Comparison of ENCODE assay signal across 11 mouse cellular contexts in the genomic region with DNA sequence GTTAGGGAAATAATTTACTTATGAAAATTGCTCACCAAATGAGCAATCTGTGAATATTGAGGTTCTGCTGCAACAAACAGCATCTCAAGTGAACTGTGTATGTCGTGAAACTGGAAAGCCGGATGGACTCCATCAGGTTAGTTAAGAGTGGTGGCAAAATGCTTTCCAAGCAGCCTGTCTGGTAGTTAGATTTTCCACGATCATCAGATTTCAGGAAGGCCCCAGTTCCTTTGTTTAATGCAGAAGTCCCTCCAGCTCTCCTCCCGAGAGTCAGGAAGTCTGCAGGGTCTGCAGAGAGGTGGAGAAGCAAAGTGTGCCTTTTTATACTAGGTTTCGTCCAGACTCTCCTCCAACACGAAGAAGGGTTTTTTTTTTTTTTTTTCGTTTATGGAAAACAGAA. TPM values are rescaled to one million over a fixed set of nuclear protein-coding genes. Genes with fewer than 3 reads are reported as not detected.
A peak's percentile ranks its signal among the peaks of the same experiment; 100 is the strongest.
DNase-seq lines count a peak whose midpoint lies in the region; ATAC-seq and TF ChIP-seq lines count a peak whose summit lies in the region.
"Had no signal": no experiment of that assay in that cellular context is flagged by ENCODE, and none has a peak within 500 bp of the region (broad histone marks: within the 10 kb centered on the region; RNA-seq: fewer than 3 reads in every experiment).

No protein-coding gene starts in this region.

- no peaks in the 10 kb centered on the region for H3K9me3 ChIP-seq in stomach, embryonic 14.5 days (ENCODE audit: control insufficient read depth, low read depth, low read length)
- H3K9me3 ChIP-seq in stomach, postnatal 0 days (ENCODE audit: control insufficient read depth, low read length): no peaks in the 10 kb centered on the region
- H3K9me3 ChIP-seq in limb, embryonic 15.5 days: no peaks in the 10 kb centered on the region

- no peak for ATAC-seq in stomach, embryonic 14.5 days (ENCODE audit: insufficient number of reproducible peaks, insufficient read depth, low FRiP score, low read depth)
- no peak for ATAC-seq in stomach, postnatal 0 days (ENCODE audit: low FRiP score, low TSS enrichment)
- ATAC-seq in limb, embryonic 15.5 days (ENCODE audit: insufficient number of reproducible peaks, low FRiP score, low TSS enrichment, low read depth): no peak
- ATAC-seq: Patski had no signal

- H3K27me3 ChIP-seq in stomach, embryonic 14.5 days (ENCODE audit: control insufficient read depth, insufficient read depth, low read length): no peaks in the 10 kb centered on the region
- no peaks in the 10 kb centered on the region for H3K27me3 ChIP-seq in stomach, postnatal 0 days (ENCODE audit: control insufficient read depth, insufficient read depth, low read length)
- no peaks in the 10 kb centered on the region for H3K27me3 ChIP-seq in limb, embryonic 15.5 days
- H3K27me3 ChIP-seq: Patski had no signal

- H3K36me3 ChIP-seq in stomach, embryonic 14.5 days (ENCODE audit: control insufficient read depth, insufficient read depth, low read length): no peaks in the 10 kb centered on the region
- no peaks in the 10 kb centered on the region for H3K36me3 ChIP-seq in stomach, postnatal 0 days (ENCODE audit: control insufficient read depth, insufficient read depth, low read length)
- no peaks in the 10 kb centered on the region for H3K36me3 ChIP-seq in limb, embryonic 15.5 days

- H3K4me2 ChIP-seq in stomach, embryonic 14.5 days (replicated peaks; ENCODE audit: low read depth, low read length): peak overlapping the region; percentile 31; the same call in 1 of the 2 replicates
- no peak overlapping the region for H3K4me2 ChIP-seq in stomach, postnatal 0 days (replicated peaks; ENCODE audit: low read depth)
- peak overlapping the region; percentile 43; the same call in 1 of the 2 replicates for H3K4me2 ChIP-seq in limb, embryonic 15.5 days

- TF ChIP-seq CTCF in stomach, postnatal 0 days (IDR thresholded peaks at IDR 0.05; ENCODE audit: low read depth): no peak

- no peak overlapping the region for H3K27ac ChIP-seq in stomach, embryonic 14.5 days (ENCODE audit: low read length)
- no peak overlapping the region for H3K27ac ChIP-seq in stomach, postnatal 0 days (replicated peaks)
- H3K27ac ChIP-seq in limb, embryonic 15.5 days: peak overlapping the region; percentile 22; the same call in 1 of the 2 replicates

- no peak overlapping the region for H3K9ac ChIP-seq in stomach, embryonic 14.5 days (replicated peaks; ENCODE audit: low read depth, low read length)
- no peak overlapping the region for H3K9ac ChIP-seq in stomach, postnatal 0 days (ENCODE audit: low read length)
- no peak overlapping the region for H3K9ac ChIP-seq in limb, embryonic 15.5 days

- H3K4me3 ChIP-seq in stomach, embryonic 14.5 days (ENCODE audit: low read depth, low read length): no peak overlapping the region
- no peak overlapping the region for H3K4me3 ChIP-seq in stomach, postnatal 0 days (ENCODE audit: low read depth, low read length)
- H3K4me3 ChIP-seq in limb, embryonic 15.5 days: no peak overlapping the region

- TF ChIP-seq EP300 in stomach, postnatal 0 days (optimal IDR thresholded peaks at IDR 0.05): no peak

- WGBS in stomach, embryonic 14.5 days: 35% methylated on average over 7 of the region's 7 CpGs
- 49% methylated on average over 7 of the region's 7 CpGs for WGBS in stomach, postnatal 0 days
- 15% methylated on average over 7 of the region's 7 CpGs for WGBS in limb, embryonic 15.5 days

- peak; percentile 49 for DNase-seq in embryo, embryonic 11 days
- no peak for DNase-seq in embryo, embryonic 9.5 days (ENCODE audit: extremely low spot score)
- DNase-seq in stomach, postnatal 0 days (ENCODE audit: low spot score): no peak
- no peak for DNase-seq in right cerebral cortex, postnatal 36 days (ENCODE audit: low spot score in 2 of 2)
- no peak for DNase-seq in adrenal gland, postnatal 25 days
- no peak for DNase-seq in urinary bladder, postnatal 14 days (ENCODE audit: low spot score)
- DNase-seq: kidney, postnatal 25 days had no signal

- peaks cover 7% of the 10 kb centered on the region; the same call in 1 of the 2 replicates for H3K4me1 ChIP-seq in stomach, embryonic 14.5 days (ENCODE audit: control insufficient read depth, insufficient read depth, low read length)
- no peaks in the 10 kb centered on the region; the same call in 1 of the 2 replicates for H3K4me1 ChIP-seq in stomach, postnatal 0 days (replicated peaks; ENCODE audit: control insufficient read depth, insufficient read depth)
- peaks cover 21% of the 10 kb centered on the region for H3K4me1 ChIP-seq in limb, embryonic 15.5 days

RNA-seq across cellular contexts. Expression of a gene that starts 4.4 kb away (rescaled TPM):
- polyA plus RNA-seq in stomach, embryonic 14.5 days (2014; fragmentation: Nextera tagmentation; extraction: Ambion mirVana): 24.0 and 25.1 TPM in 2 replicates
- 18.4 and 23.1 TPM in 2 replicates for polyA plus RNA-seq in stomach, postnatal 0 days (2015; fragmentation: Nextera tagmentation; extraction: Ambion mirVana)
- 36.9 and 41.4 TPM in 2 replicates for polyA plus RNA-seq in limb, embryonic 15.5 days (2015; fragmentation: Nextera tagmentation; extraction: Ambion mirVana)
- 7.2 and 8.2 TPM in 2 replicates for total RNA-seq in adrenal gland, postnatal 25 days (2021)
- total RNA-seq: common myeloid progenitor, adult 5-6 weeks had no signal
